Mouse (Mus musculus): ENCODE data around the gene Gm9958. TPM values are rescaled to one million over a fixed set of nuclear protein-coding genes. Genes with fewer than 3 reads are reported as not detected.

The Gm9958 gene
- polyA plus RNA-seq, 1 experiment from 2014 or later: 8.4 TPM

Other genes starting within 250 kb of the Gm9958 start
- gene Cox18, start 143.2 kb upstream of the Gm9958 start, polyA plus RNA-seq (2014; fragmentation: Nextera tagmentation; extraction: Ambion mirVana): 29.0 and 31.4 TPM in 2 replicates
- gene Ankrd17, start 627 bp upstream of the Gm9958 start, polyA plus RNA-seq (2014; fragmentation: Nextera tagmentation; extraction: Ambion mirVana): 27.8 and 28.8 TPM in 2 replicates
- 0.20 and 1.3 TPM in 2 replicates for gene Alb, start 93.7 kb downstream of the Gm9958 start, polyA plus RNA-seq (2014; fragmentation: Nextera tagmentation; extraction: Ambion mirVana)
- 3.0 and 3.9 TPM in 2 replicates for gene Afp, start 123.5 kb downstream of the Gm9958 start, polyA plus RNA-seq (2014; fragmentation: Nextera tagmentation; extraction: Ambion mirVana)
- not detected in 2 replicates for gene Afm, start 151.7 kb downstream of the Gm9958 start, polyA plus RNA-seq (2014; fragmentation: Nextera tagmentation; extraction: Ambion mirVana)
- gene 5830473C10Rik, start 193.9 kb downstream of the Gm9958 start, polyA plus RNA-seq (2014; fragmentation: Nextera tagmentation; extraction: Ambion mirVana): not detected in 2 replicates